Mouse (Mus musculus) heart, adult 9 months (tissue): ENCODE data around the gene Prdm16.

Experiments
- DNase-seq, 2 experiments: peaks; one replicate each; pipeline ENCODE4 v3.0.0; 2022; ENCODE audit warnings: low spot score in 2 of 2

The Prdm16 gene

GRCm38 (mm10) chr4:154480544-154481260 is 156.0 kb downstream of the Prdm16 start:
- no peak for DNase-seq

GRCm38 (mm10) chr4:154480143-154480542 is 156.5 kb downstream of the Prdm16 start:
- no peak for DNase-seq

- DNase-seq, result no peak
Observed at GRCm38 (mm10) chr4:154478933-154479613, 157.6 kb downstream of the Prdm16 start.

GRCm38 (mm10) chr4:154473571-154474307 is 162.9 kb downstream of the Prdm16 start:
- no peak for DNase-seq

GRCm38 (mm10) chr4:154472569-154472968 is 164.1 kb downstream of the Prdm16 start:
- no peak for DNase-seq

GRCm38 (mm10) chr4:154471447-154472101 is 165.1 kb downstream of the Prdm16 start:
- no peak for DNase-seq

- DNase-seq, result no peak
Observed at GRCm38 (mm10) chr4:154466305-154466704, 170.4 kb downstream of the Prdm16 start.

- no peak for DNase-seq
Observed at GRCm38 (mm10) chr4:154465123-154465522, 171.6 kb downstream of the Prdm16 start.

- DNase-seq, result no peak
Observed at GRCm38 (mm10) chr4:154460021-154460420, 176.7 kb downstream of the Prdm16 start.

- DNase-seq, result no peak
Observed at GRCm38 (mm10) chr4:154457756-154458155, 178.9 kb downstream of the Prdm16 start.

- no peak for DNase-seq
Observed at GRCm38 (mm10) chr4:154456265-154456822, 180.3 kb downstream of the Prdm16 start.

GRCm38 (mm10) chr4:154450441-154450840 is 186.2 kb downstream of the Prdm16 start:
- DNase-seq, result peak; percentile 10 to 33

- no peak for DNase-seq
Observed at GRCm38 (mm10) chr4:154450036-154450435, 186.6 kb downstream of the Prdm16 start.

- DNase-seq, result peak in 1 of 2 experiments; percentile 28
Observed at GRCm38 (mm10) chr4:154449343-154449742, 187.3 kb downstream of the Prdm16 start.

GRCm38 (mm10) chr4:154445721-154446120 is 191.0 kb downstream of the Prdm16 start:
- no peak for DNase-seq

GRCm38 (mm10) chr4:154442645-154443304 is 193.9 kb downstream of the Prdm16 start:
- DNase-seq, result peak; percentile 15 to 39

GRCm38 (mm10) chr4:154439455-154440052 is 197.1 kb downstream of the Prdm16 start:
- DNase-seq, result no peak

- no peak for DNase-seq
Observed at GRCm38 (mm10) chr4:154438610-154439009, 198.1 kb downstream of the Prdm16 start.

GRCm38 (mm10) chr4:154429770-154430169 is 206.9 kb downstream of the Prdm16 start:
- no peak for DNase-seq

- DNase-seq, result no peak
Observed at GRCm38 (mm10) chr4:154426901-154427300, 209.8 kb downstream of the Prdm16 start.

- peak; percentile 23 to 29 for DNase-seq
Observed at GRCm38 (mm10) chr4:154425284-154425683, 211.4 kb downstream of the Prdm16 start.
